Mouse (Mus musculus) left cerebral cortex, postnatal 4 days (tissue): ENCODE data around the gene C87436. TPM values are rescaled to one million over a fixed set of nuclear protein-coding genes. Genes with fewer than 3 reads are reported as not detected.

ENCODE experiments used
- DNase-seq: peaks from one replicate; pipeline ENCODE4 v3.0.0-alpha.2; 2022
- intact Hi-C: fragments of 180-260 bp; cut with DNase I; formaldehyde crosslinking; loops from one replicate; pipeline ENCODE4 v1.15.1; 2025
- total RNA-seq, 2 experiments: library from RNA; stranded (reverse); gene quantifications; 2 replicates each; pipeline ENCODE4 v1.2.3; 2021

Gene C87436
- total RNA-seq, 2 experiments from 2014 or later: 16.2 to 17.6 TPM

- intact Hi-C loops: no loop called here
- DNase-seq: no peak
Observed at GRCm38 (mm10) chr6:86506309-86506708, 68.1 kb downstream of the C87436 start.

GRCm38 (mm10) chr6:86507116-86507515 is 68.9 kb downstream of the C87436 start:
- intact Hi-C loops: no loop called here

GRCm38 (mm10) chr6:86508736-86509135 is 70.6 kb downstream of the C87436 start:
- intact Hi-C loops: no loop called here
- DNase-seq: no peak

More at GRCm38 (mm10) chr6:86507116-86507515, 68.9 kb downstream of the C87436 start:
- DNase-seq: no peak

- DNase-seq: no peak
- intact Hi-C loops: no loop called here
Observed at GRCm38 (mm10) chr6:86509194-86509865, 71.2 kb downstream of the C87436 start.

GRCm38 (mm10) chr6:86509866-86510200 is 71.7 kb downstream of the C87436 start:
- DNase-seq: no peak
- intact Hi-C loops: no loop called here

- DNase-seq: no peak
- intact Hi-C loops: no loop called here
Observed at GRCm38 (mm10) chr6:86510979-86511378, 72.8 kb downstream of the C87436 start.

- no peak for DNase-seq
- intact Hi-C loops: no loop called here
Observed at GRCm38 (mm10) chr6:86513296-86513695, 75.1 kb downstream of the C87436 start.

GRCm38 (mm10) chr6:86516021-86516420 is 77.8 kb downstream of the C87436 start:
- DNase-seq: no peak
- intact Hi-C loops: no loop called here

GRCm38 (mm10) chr6:86519767-86520345 is 81.7 kb downstream of the C87436 start:
- intact Hi-C loops: loop anchor here (5.0 kb wide), 2 partner anchors 33 to 48 kb away; no protein-coding TSS in a partner anchor
- DNase-seq: no peak

GRCm38 (mm10) chr6:86522001-86522911 is 84.1 kb downstream of the C87436 start:
- intact Hi-C loops: loop anchor here (5.0 kb wide), 2 partner anchors 35 to 50 kb away; no protein-coding TSS in a partner anchor
- DNase-seq: no peak

Other genes starting within 250 kb of the C87436 start
- 10 to 100 TPM; 28.6 TPM for gene Tgfa, start 243.2 kb upstream of the C87436 start, total RNA-seq
- 10 to 100 TPM; 45.4 to 50.4 TPM for gene Fam136a, start 72.7 kb upstream of the C87436 start, total RNA-seq
- 100 to 1,000 TPM; 120 to 152 TPM for gene Snrpg, start 67.1 kb upstream of the C87436 start, total RNA-seq
- gene Pcyox1, start 41.2 kb upstream of the C87436 start, total RNA-seq: 100 to 1,000 TPM; 105 to 113 TPM
- 100 to 1,000 TPM; 192 TPM for gene Tia1, start 34.2 kb upstream of the C87436 start, total RNA-seq
- not detected for gene Gm44790, start 11.7 kb upstream of the C87436 start, total RNA-seq
- gene Pcbp1, start 87.9 kb downstream of the C87436 start, total RNA-seq: 100 to 1,000 TPM; 206 to 208 TPM
- gene Asprv1, start 189.8 kb downstream of the C87436 start, total RNA-seq: 1 to 10 TPM; 1.1 to 1.7 TPM
- 10 to 100 TPM; 12.4 to 13.3 TPM for gene Mxd1, start 230.8 kb downstream of the C87436 start, total RNA-seq
- 10 to 100 TPM; 53.6 to 57.9 TPM for gene Snrnp27, start 246.1 kb downstream of the C87436 start, total RNA-seq